Comparison of ENCODE assay signal across 28 mouse cellular contexts in the genomic region with DNA sequence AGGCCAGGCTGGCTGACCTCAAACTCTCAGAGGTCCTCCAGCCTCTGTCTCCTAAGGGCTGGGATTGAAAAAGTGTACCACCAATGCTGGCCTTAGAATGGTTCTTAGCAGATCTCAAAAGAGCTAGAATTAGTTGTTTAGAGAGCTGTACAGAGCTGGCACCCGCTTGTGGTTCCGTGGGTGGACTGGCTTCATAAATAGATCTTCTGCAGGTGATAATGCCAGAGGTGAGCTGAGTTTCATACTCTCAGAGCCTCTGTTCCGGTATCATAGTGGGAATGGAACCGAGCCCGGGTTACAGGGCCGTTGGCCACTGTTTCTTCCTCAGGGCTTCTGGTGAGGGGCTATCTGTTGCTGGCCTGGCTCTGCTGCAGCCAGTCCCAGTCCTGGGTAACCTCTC. TPM values are rescaled to one million over a fixed set of nuclear protein-coding genes. Genes with fewer than 3 reads are reported as not detected.
DNase-seq lines count a peak whose midpoint lies in the region; ATAC-seq and TF ChIP-seq lines count a peak whose summit lies in the region.
"Had no signal": no experiment of that assay in that cellular context is flagged by ENCODE, and none has a peak within 500 bp of the region (broad histone marks: within the 10 kb centered on the region; RNA-seq: fewer than 3 reads in every experiment).

No protein-coding gene starts in this region.

- H3K4me1 ChIP-seq in thymus, adult 2 months (replicated peaks; ENCODE audit: control insufficient read depth, insufficient read depth, low read length), result peaks cover 48% of the 10 kb centered on the region
- H3K4me1 ChIP-seq in ES-E14 (ENCODE audit: control insufficient read depth in 2 of 2, insufficient read depth in 2 of 2, low read length in 2 of 2, poor library complexity in 1 of 2), result peaks cover 14 to 25% of the 10 kb centered on the region in 2 experiments

- peak overlapping the region; percentile 6; the same call in 1 of the 2 replicates for H3K9ac ChIP-seq in ES-E14 (ENCODE audit: insufficient read depth, low read depth, low read length, poor library complexity, severe bottlenecking)
- H3K9ac ChIP-seq: embryonic facial prominence, embryonic 15.5 days; hindbrain, embryonic 13.5 days had no signal

- no peak for TF ChIP-seq POLR2A in thymus, adult 2 months (IDR thresholded peaks at IDR 0.05; ENCODE audit: control insufficient read depth, extremely low read depth, insufficient read depth, low read length, poor library complexity)

- TF ChIP-seq CTCF in thymus, adult 2 months (IDR thresholded peaks at IDR 0.05; ENCODE audit: borderline replicate concordance, control insufficient read depth, extremely low read depth, insufficient read depth, low read length, poor library complexity), result no peak

- H3K36me3 ChIP-seq in thymus, adult 2 months (ENCODE audit: control insufficient read depth, insufficient read depth, low read length), result no peaks in the 10 kb centered on the region
- H3K36me3 ChIP-seq in ES-E14 (ENCODE audit: control insufficient read depth, insufficient read depth, low read length, poor library complexity, severe bottlenecking), result no peaks in the 10 kb centered on the region
- H3K36me3 ChIP-seq: embryonic facial prominence, embryonic 15.5 days; forebrain, embryonic 10.5 days; hindbrain, embryonic 13.5 days had no signal

- no peak overlapping the region for H3K4me3 ChIP-seq in thymus, adult 2 months (ENCODE audit: control insufficient read depth, insufficient read depth, low read length)
- H3K4me3 ChIP-seq in ES-E14 (ENCODE audit: insufficient read depth in 1 of 2, low read depth in 1 of 2, low read length in 2 of 2, poor library complexity in 1 of 2, severe bottlenecking in 1 of 2), result peak overlapping the region in 1 of 2 experiments; percentile 19; a peak in 1 of 4 replicates
- H3K4me3 ChIP-seq: embryonic facial prominence, embryonic 15.5 days; erythroblast, embryonic 14.5 days; forebrain, embryonic 10.5 days; gastrocnemius, adult 2 months; hindbrain, embryonic 13.5 days had no signal

- 69% methylated on average over 6 of the region's 6 CpGs for WGBS in thymus, adult 2 months

- H3K27ac ChIP-seq in thymus, adult 2 months (ENCODE audit: control insufficient read depth, insufficient read depth, low read length), result peak overlapping the region; percentile 32; the same call in 1 of the 2 replicates
- peak overlapping the region; percentile 26; the same call in 1 of the 2 replicates for H3K27ac ChIP-seq in ES-E14 (ENCODE audit: insufficient read depth, low read depth, low read length, poor library complexity, severe bottlenecking)
- H3K27ac ChIP-seq: embryonic facial prominence, embryonic 15.5 days; forebrain, embryonic 10.5 days; gastrocnemius, adult 2 months; hindbrain, embryonic 13.5 days; hindbrain, postnatal 0 days had no signal

- in situ Hi-C loops in ES-E14 (cut with MboI; ENCODE audit: low sequenced_read_pairs in 2 of 2, unreplicated experiment in 2 of 2), result no loop called here

- ATAC-seq in inflammation-experienced regulatory T-cells, adult 6 months, result peak; percentile 9
- ATAC-seq: activated CD4-positive, CD25-positive, alpha-beta regulatory T cell, adult 4 months; forebrain, embryonic 14.5 days; hindbrain, postnatal 0 days; intestine, embryonic 16.5 days; Patski had no signal

- no peak for DNase-seq in thymus, adult 2 months
- no peak for DNase-seq in thymus, postnatal 25 days
- no peak for DNase-seq in ES-E14 (ENCODE audit: low read depth, low spot score)
- no peak for DNase-seq in adrenal gland, adult 18-20 months (ENCODE audit: low spot score in 2 of 2)
- DNase-seq in kidney, postnatal 14 days, result no peak
- DNase-seq in layer of hippocampus, postnatal 25 days (ENCODE audit: extremely low spot score in 1 of 2, low spot score in 1 of 2), result no peak
- DNase-seq: adrenal gland, adult 2 months; adrenal gland, postnatal 25 days; cerebellum, adult 2 months; cerebellum, postnatal 10 days; gastrocnemius, adult 2 months; gastrocnemius, postnatal 25 days; heart, adult 11 months; heart, postnatal 10 days had no signal

- no peaks in the 10 kb centered on the region for H3K9me3 ChIP-seq in ES-E14 (ENCODE audit: control insufficient read depth, insufficient read depth, low read depth, low read length)
- H3K9me3 ChIP-seq: embryonic facial prominence, embryonic 15.5 days; forebrain, embryonic 10.5 days; hindbrain, embryonic 13.5 days had no signal

- H3K27me3 ChIP-seq in thymus, adult 2 months (ENCODE audit: control insufficient read depth, insufficient read depth, low read length), result no peaks in the 10 kb centered on the region
- H3K27me3 ChIP-seq: CH12.LX; embryonic facial prominence, embryonic 15.5 days; hindbrain, embryonic 13.5 days; Patski had no signal

TF ChIP-seq in ES-E14, 5 proteins besides CTCF, POLR2A, EP300 and RAD21:
- TF ChIP-seq CHD2 (IDR thresholded peaks at IDR 0.05; ENCODE audit: low read depth, low read length), result no peak
- TF ChIP-seq MAFK (IDR thresholded peaks at IDR 0.05; ENCODE audit: insufficient read depth, low read depth, low read length), result no peak
- no peak for TF ChIP-seq HCFC1 (IDR thresholded peaks at IDR 0.05; ENCODE audit: borderline replicate concordance, insufficient read depth, low read length)
- TF ChIP-seq ZNF384 (IDR thresholded peaks at IDR 0.05; ENCODE audit: low read depth, low read length), result no peak
- no peak for TF ChIP-seq ZC3H11A (IDR thresholded peaks at IDR 0.05; ENCODE audit: borderline replicate concordance, low read depth, low read length)

RNA-seq across cellular contexts. Expression of a gene that starts 1.1 kb away (rescaled TPM):
- 19.3 and 21.9 TPM in 2 replicates for polyA plus RNA-seq in thymus, adult 2 months (2012; rRNA removed)
- 0.90 and 1.4 TPM in 2 replicates for total RNA-seq in ES-E14 (2012; rRNA removed)
- polyA plus RNA-seq in inflammation-experienced regulatory T-cells, adult 6 months (2017; shearing (Covaris generic)), result 100 to 1,000 TPM; 141 to 216 (median 148) TPM
- under 1 TPM; 0.32 to 0.33 TPM for total RNA-seq in adrenal gland, adult 18-20 months (2021)
- under 1 TPM in 1 of 2 experiments, not detected in 1; 0.16 TPM for total RNA-seq in layer of hippocampus, postnatal 25 days (2021)
- total RNA-seq: adrenal gland, postnatal 25 days; gastrocnemius, adult 2 months; MEL had no signal
- polyA plus RNA-seq: forebrain, embryonic 14.5 days had no signal

RNA-seq across cellular contexts. Expression of a gene that starts 29.9 kb away (rescaled TPM):
- 5.8 and 5.9 TPM in 2 replicates for polyA plus RNA-seq in thymus, adult 2 months (2012; rRNA removed)
- 5.9 and 8.7 TPM in 2 replicates for total RNA-seq in ES-E14 (2012; rRNA removed)
- 1 to 10 TPM; 2.8 to 3.6 (median 3.5) TPM for polyA plus RNA-seq in inflammation-experienced regulatory T-cells, adult 6 months (2017; shearing (Covaris generic))
- 10 to 100 TPM; 24.4 to 26.2 TPM for total RNA-seq in adrenal gland, adult 18-20 months (2021)
- total RNA-seq in layer of hippocampus, postnatal 25 days (2021), result 10 to 100 TPM; 22.7 to 30.4 TPM

RNA-seq across cellular contexts. Expression of a gene that starts 30.4 kb away (rescaled TPM):
- 4.1 and 5.3 TPM in 2 replicates for polyA plus RNA-seq in thymus, adult 2 months (2012; rRNA removed)
- total RNA-seq in ES-E14 (2012; rRNA removed), result 16.7 and 22.1 TPM in 2 replicates
- not detected for polyA plus RNA-seq in inflammation-experienced regulatory T-cells, adult 6 months (2017; shearing (Covaris generic))
- total RNA-seq in adrenal gland, adult 18-20 months (2021), result 10 to 100 TPM in 1 of 2 experiments, 1 to 10 TPM in 1; 8.4 to 11.0 TPM
- 1 to 10 TPM; 6.0 to 6.6 TPM for total RNA-seq in layer of hippocampus, postnatal 25 days (2021)
- polyA plus RNA-seq: activated CD4-positive, CD25-positive, alpha-beta regulatory T cell, adult 4 months; adrenal gland, adult 2 months; embryonic facial prominence, embryonic 11.5 days; embryonic facial prominence, embryonic 15.5 days; erythroblast, embryonic 14.5 days; forebrain, embryonic 10.5 days; forebrain, embryonic 14.5 days; heart, embryonic 14.5 days; hindbrain, embryonic 13.5 days; intestine, embryonic 16.5 days had no signal
